Mouse (Mus musculus) embryonic facial prominence, embryonic 11.5 days (tissue): Measurements from ENCODE around the gene Serpinb6a. TPM values are rescaled to one million over a fixed set of nuclear protein-coding genes. Genes with fewer than 3 reads are reported as not detected.

Experiments used
- ATAC-seq: fragments of 200-750 bp; cut with Nextera tagmentation; replicated peaks from 2 replicates; pipeline ENCODE4 v1.8.0; 2017; ENCODE audit warnings: low read depth; ENCODE audit not compliant: insufficient number of reproducible peaks, low FRiP score, low TSS enrichment
- DNase-seq: peaks from one replicate; pipeline ENCODE4 v3.0.0-alpha.2; 2015; ENCODE audit warnings: low spot score
- H3K27ac ChIP-seq: fragments of 300-500 bp; sonication (generic); replicated peaks from 2 replicates; pipeline ENCODE4 v1.5.1; 2014; ENCODE audit warnings: mild to moderate bottlenecking, low read depth, low read length, control low read depth
- H3K27me3 ChIP-seq: fragments of 300-500 bp; sonication (generic); 2 replicates; pipeline ENCODE4 v1.6.1; 2014; ENCODE audit warnings: mild to moderate bottlenecking, low read length, moderate library complexity, mixed read lengths; ENCODE audit not compliant: control insufficient read depth, insufficient read depth
- H3K36me3 ChIP-seq: fragments of 300-500 bp; sonication (generic); replicated peaks from 2 replicates; pipeline ENCODE4 v1.6.1; 2014; ENCODE audit warnings: low read depth, mild to moderate bottlenecking, low read length, moderate library complexity, mixed read lengths; ENCODE audit not compliant: control insufficient read depth, insufficient read depth
- H3K4me1 ChIP-seq: fragments of 300-500 bp; sonication (generic); 2 replicates; pipeline ENCODE4 v1.6.1; 2014; ENCODE audit warnings: low read length, mixed read lengths; ENCODE audit not compliant: control insufficient read depth, insufficient read depth
- H3K4me2 ChIP-seq: fragments of 300-500 bp; sonication (generic); 2 replicates; pipeline ENCODE4 v1.6.1; 2014; ENCODE audit warnings: low read depth, mild to moderate bottlenecking, control low read depth, low read length, moderate library complexity
- H3K4me3 ChIP-seq: fragments of 300-500 bp; sonication (generic); 2 replicates; pipeline ENCODE4 v1.5.1; 2014; ENCODE audit warnings: low read depth, low read length, control low read depth
- H3K9ac ChIP-seq: fragments of 300-500 bp; sonication (generic); replicated peaks from 2 replicates; pipeline ENCODE4 v1.6.1; 2014; ENCODE audit warnings: mild to moderate bottlenecking, control low read depth, low read length
- H3K9me3 ChIP-seq: fragments of 300-500 bp; sonication (generic); replicated peaks from 2 replicates; pipeline ENCODE4 v1.6.1; 2016; ENCODE audit warnings: mild to moderate bottlenecking, low read length, inconsistent platforms, mixed read lengths; ENCODE audit not compliant: control insufficient read depth
- WGBS: fragments of 180-500 bp; shearing (Covaris S2); extraction: QIAGEN DNeasy Blood & Tissue Kit; methylation state at CpG from one replicate; pipeline ENCODE4 v1.1.7; 2014; 5-methylcytosine and 5-hydroxymethylcytosine counted together
- polyA plus RNA-seq: library from polyadenylated mRNA; unstranded; fragments of >200 nt; fragmentation: Nextera tagmentation; extraction: Ambion mirVana; gene quantifications from 2 replicates; pipeline ENCODE4 v1.2.1, GENCODE M21; 2014

Gene Serpinb6a
- polyA plus RNA-seq, 1 experiment from 2014 or later = 46.2 TPM

DNA sequence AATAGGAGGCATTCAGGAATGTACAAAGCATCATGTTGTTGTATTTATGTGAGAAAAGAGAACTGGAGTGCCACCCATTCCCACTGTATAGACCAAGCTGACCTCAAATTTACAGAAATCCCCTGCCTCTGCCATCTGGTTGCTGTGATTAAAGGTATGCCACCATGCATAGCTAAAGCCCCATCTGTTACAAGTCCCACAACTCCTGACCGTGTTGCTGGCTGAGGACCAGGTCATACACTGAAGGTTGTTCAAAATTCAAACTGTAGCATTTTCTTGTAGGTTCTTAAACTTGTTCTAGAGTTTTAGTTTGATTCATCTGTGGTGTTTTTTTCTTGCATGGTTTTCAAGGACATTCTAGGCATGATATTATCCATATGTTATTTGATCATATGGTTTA, 15.9 kb upstream of the Serpinb6a start:
- Histone ChIP-seq H3K36me3 (no peaks in the 10 kb centered on the region; the same call in 1 of the 2 replicates), H3K4me1 (no peaks in the 10 kb centered on the region), H3K4me3 (no peak overlapping the region), H3K27me3 (no peaks in the 10 kb centered on the region), H3K27ac (no peak overlapping the region), H3K4me2 (no peak overlapping the region), H3K9me3 (no peaks in the 10 kb centered on the region), H3K9ac (no peak overlapping the region)
- no peak for DNase-seq
- no peak for ATAC-seq
- 92% methylated on average over 1 of the region's 1 CpGs for WGBS

DNA sequence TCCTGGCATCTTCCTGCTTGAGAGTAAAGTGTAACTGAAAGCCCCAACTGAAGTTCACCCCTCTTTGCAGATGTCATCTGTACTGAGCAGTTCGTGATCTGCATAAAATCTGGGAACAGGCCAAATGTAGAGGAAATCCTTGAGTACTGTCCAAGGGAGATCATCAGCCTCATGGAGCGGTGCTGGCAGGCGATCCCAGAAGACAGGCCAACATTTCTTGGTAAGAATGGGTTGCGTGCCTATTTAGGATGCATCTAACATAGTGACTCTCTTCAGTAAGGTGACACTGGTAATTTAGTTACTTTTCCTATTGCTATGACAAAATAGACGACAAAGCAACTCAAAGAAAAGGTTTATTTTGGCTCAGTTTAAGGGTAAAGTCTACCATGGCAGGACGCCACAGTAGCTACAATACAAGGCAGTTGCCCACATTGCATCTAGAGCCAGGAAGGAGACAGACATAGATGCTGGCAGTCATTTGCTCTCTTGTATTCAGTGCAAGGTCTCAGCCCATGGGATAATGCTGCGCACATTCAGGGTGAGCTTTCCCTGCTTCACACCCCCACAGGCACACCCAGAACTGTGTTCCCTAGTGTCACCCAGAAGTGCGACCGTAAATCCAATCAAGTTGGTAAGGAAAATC, 14.5 kb upstream of the Serpinb6a start:
- Histone ChIP-seq H3K4me2 (no peak overlapping the region), H3K36me3 (no peaks in the 10 kb centered on the region; the same call in 1 of the 2 replicates), H3K27ac (no peak overlapping the region), H3K4me3 (no peak overlapping the region), H3K9me3 (no peaks in the 10 kb centered on the region), H3K27me3 (no peaks in the 10 kb centered on the region), H3K9ac (no peak overlapping the region), H3K4me1 (no peaks in the 10 kb centered on the region)
- ATAC-seq = no peak
- DNase-seq = no peak
- WGBS = 97% methylated on average over 9 of the region's 9 CpGs

DNA sequence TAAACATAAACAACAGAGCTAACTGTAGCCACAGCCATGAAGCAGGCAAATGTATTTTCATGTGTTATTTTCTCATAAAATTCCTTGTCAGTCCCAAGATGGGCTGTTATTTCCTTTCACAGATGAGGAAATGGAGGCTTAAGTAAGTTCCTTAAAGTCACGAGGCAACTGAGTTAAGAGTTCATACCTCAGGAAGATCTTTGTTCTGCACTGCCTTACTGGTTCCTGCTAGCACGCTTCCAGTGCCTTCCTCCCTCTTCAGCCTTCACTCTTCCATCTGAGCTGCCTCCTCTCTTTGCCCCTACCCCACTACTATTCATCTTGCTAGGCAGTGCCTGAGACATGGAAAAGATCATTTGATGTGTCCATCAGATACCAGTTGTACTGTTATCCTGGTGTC, 4.6 kb upstream of the Serpinb6a start:
- H3K27me3 ChIP-seq = no peaks in the 10 kb centered on the region
- no peaks in the 10 kb centered on the region; the same call in 1 of the 2 replicates for H3K4me1 ChIP-seq
- H3K9ac ChIP-seq = no peak overlapping the region
- DNase-seq (no peak), ATAC-seq (no peak)
- no peak overlapping the region for H3K4me3 ChIP-seq
- WGBS = 79% methylated on average over 2 of the region's 2 CpGs
- no peak overlapping the region for H3K27ac ChIP-seq
- H3K36me3 ChIP-seq = no peaks in the 10 kb centered on the region
- no peaks in the 10 kb centered on the region for H3K9me3 ChIP-seq
- no peak overlapping the region for H3K4me2 ChIP-seq

DNA sequence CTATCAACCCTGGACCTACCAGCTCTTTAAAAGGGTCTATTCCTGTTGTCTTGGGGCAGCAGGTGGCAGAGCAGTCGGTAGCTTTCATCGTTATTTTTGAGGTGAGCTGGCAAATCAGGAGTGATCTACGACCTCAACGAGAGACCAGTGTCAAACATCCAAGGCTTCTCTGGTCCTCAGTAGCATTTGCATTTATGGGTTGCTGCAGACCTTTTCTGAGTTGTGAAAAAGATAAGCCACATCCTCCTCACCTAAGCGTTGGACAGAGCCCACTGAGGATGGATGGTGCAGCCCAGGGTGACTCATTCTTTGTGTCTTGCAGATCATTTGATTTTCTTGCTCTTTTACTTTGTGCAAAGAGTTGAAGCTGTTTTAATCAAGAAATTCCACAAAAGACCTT, 464 bp upstream of the Serpinb6a start:
- ATAC-seq (no peak), DNase-seq (peak; percentile 2)
- H3K4me1 ChIP-seq = no peaks in the 10 kb centered on the region; the same call in 1 of the 2 replicates
- H3K4me2 ChIP-seq = peak overlapping the region; percentile 71
- peak overlapping the region; percentile 88 for H3K9ac ChIP-seq
- H3K4me3 ChIP-seq = peak overlapping the region; percentile 94
- H3K9me3 ChIP-seq = no peaks in the 10 kb centered on the region
- H3K27me3 ChIP-seq = no peaks in the 10 kb centered on the region
- H3K27ac ChIP-seq = no peak overlapping the region
- no peaks in the 10 kb centered on the region for H3K36me3 ChIP-seq
- WGBS = 19% methylated on average over 5 of the region's 5 CpGs

DNA sequence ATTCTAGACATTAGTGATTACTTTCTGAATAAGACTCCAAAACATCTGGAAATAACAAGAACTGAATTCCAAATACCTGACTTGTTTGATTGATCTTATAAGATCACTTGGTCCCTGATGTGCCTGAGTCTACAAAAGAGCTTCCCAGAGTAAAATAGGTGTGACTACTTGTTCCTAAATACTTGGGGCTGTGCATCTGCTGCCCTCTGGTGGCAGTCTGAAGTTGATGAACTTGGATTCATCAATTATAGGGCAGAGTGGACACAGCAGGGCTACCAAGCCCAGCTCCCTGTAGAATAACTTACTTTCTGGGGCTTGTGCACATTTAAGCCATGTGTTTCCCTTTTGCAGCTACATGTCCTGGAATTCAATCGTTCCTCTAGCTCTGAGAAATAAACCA, 7.4 kb downstream of the Serpinb6a start:
- Histone ChIP-seq H3K4me1 (no peaks in the 10 kb centered on the region), H3K36me3 (no peaks in the 10 kb centered on the region), H3K27ac (no peak overlapping the region), H3K4me3 (no peak overlapping the region), H3K9ac (no peak overlapping the region), H3K27me3 (no peaks in the 10 kb centered on the region), H3K4me2 (no peak overlapping the region), H3K9me3 (no peaks in the 10 kb centered on the region)
- 26% methylated on average over 1 of the region's 1 CpGs for WGBS
- peak; percentile 77 for DNase-seq
- ATAC-seq = 0 out of 2 replicates have a peak, but pooled peaks have one; percentile 23

DNA sequence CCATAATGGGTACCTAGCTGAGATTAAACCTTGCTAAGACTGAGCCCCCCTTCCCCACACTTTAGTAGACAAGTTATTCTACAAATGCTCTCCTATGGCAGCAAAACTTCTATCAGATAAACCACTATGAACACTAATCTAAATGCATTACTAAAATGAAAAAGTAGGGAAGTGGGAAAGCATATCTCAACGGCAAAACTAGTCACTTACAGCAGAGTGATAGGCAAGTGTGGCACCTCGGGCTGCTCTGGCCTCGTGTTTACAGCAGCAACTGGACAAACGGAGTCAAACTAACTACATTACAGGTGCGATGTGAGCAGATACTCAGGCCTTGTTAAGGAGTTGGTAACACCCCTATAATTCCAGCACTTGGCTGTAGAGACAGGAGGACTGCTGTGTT, 13.0 kb downstream of the Serpinb6a start:
- no peak overlapping the region for H3K27ac ChIP-seq
- H3K27me3 ChIP-seq = no peaks in the 10 kb centered on the region
- H3K36me3 ChIP-seq = no peaks in the 10 kb centered on the region
- no peak for DNase-seq
- H3K4me3 ChIP-seq = no peak overlapping the region
- no peaks in the 10 kb centered on the region for H3K4me1 ChIP-seq
- H3K4me2 ChIP-seq = no peak overlapping the region
- 87% methylated on average over 5 of the region's 5 CpGs for WGBS
- no peaks in the 10 kb centered on the region for H3K9me3 ChIP-seq
- H3K9ac ChIP-seq = no peak overlapping the region
- ATAC-seq = no peak

DNA sequence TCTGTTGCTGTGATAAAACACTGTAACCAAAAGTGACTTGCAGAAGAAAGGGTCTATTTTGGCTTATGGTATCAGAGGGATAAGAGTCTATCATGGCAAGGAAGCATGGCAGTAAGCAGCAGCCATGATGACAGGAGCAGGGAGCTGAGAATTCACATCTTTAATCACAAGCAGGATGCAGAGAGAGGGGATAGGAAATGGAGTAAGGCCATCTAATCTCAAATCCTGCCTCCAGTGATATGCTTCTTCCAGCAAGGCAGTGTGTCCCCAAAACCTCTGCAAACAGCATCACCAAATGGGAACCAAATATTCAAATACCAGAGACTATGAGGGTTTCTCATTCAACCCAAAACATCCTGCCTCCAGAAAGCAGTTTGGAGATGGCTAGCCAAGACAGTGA, 36.0 kb downstream of the Serpinb6a start:
- H3K9me3 ChIP-seq = no peaks in the 10 kb centered on the region
- ATAC-seq (no peak), DNase-seq (no peak)
- no peaks in the 10 kb centered on the region; the same call in 1 of the 2 replicates for H3K4me1 ChIP-seq
- no peak overlapping the region for H3K9ac ChIP-seq
- H3K27me3 ChIP-seq = no peaks in the 10 kb centered on the region
- H3K4me3 ChIP-seq = no peak overlapping the region
- no peak overlapping the region for H3K27ac ChIP-seq
- no peaks in the 10 kb centered on the region for H3K36me3 ChIP-seq
- H3K4me2 ChIP-seq = no peak overlapping the region

DNA sequence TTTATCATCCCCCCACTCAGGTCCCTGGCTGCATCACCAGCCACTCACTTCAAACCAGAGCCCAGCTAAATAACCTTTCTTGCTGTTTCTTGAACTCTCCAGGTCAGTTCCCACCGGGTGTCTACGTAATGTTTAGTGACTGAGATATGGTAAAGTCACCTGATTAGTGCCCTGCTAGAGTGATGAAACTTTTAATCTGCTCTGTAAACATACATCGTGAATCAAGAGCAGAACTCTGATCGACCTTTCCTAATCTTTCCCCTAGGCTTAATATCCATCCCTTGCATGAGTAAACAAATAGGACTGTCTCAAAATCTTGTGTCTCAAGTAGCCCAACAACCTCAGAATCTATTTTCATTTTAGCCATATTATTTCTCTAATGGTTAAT, 36.6 kb downstream of the Serpinb6a start:
- Histone ChIP-seq H3K9ac (no peak overlapping the region), H3K4me1 (no peaks in the 10 kb centered on the region; the same call in 1 of the 2 replicates), H3K4me3 (no peak overlapping the region), H3K27ac (no peak overlapping the region), H3K4me2 (no peak overlapping the region), H3K36me3 (no peaks in the 10 kb centered on the region), H3K9me3 (no peaks in the 10 kb centered on the region), H3K27me3 (no peaks in the 10 kb centered on the region)
- no peak for DNase-seq
- 72% methylated on average over 4 of the region's 4 CpGs for WGBS
- no peak for ATAC-seq
